Mouse (Mus musculus) embryonic fibroblast, embryonic 13.5 days (primary cell): ENCODE data around the gene Prkch.

Source experiments
- CTCF ChIP-seq: IDR thresholded peaks from 2 replicates; pipeline ENCODE4 v1.5.1; 2011; ENCODE audit warnings: mild to moderate bottlenecking, control low read depth, low read length, moderate library complexity, borderline replicate concordance; ENCODE audit not compliant: insufficient read depth
- POLR2A ChIP-seq: IDR thresholded peaks from 2 replicates; pipeline ENCODE4 v1.6.1; 2011; ENCODE audit warnings: low read depth, mild to moderate bottlenecking, control low read depth, low read length, moderate library complexity

DNA sequence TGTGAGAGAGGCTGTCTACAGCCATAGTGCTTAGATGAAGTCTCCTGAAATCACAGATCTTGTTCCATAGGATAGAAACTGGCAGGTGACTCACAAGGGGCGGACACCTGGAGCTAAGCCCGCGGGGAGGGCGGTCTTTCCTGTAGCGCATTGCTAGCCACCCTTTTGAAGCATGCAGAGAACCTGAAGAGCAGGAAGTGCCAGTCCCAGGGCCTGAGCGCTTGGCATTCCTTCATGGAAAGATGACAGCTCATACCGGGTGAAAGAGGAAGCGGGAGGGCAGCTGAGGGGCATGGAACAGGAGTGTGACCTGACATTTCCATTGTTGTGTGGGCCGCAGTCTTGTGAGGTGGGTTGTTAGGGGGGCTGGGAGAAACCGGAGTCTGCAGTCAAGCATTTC lies 33.1 kb downstream of the Prkch start:
- TF ChIP-seq CTCF: no peak
- TF ChIP-seq POLR2A: no peak
